Mouse (Mus musculus) cerebellum, adult 2 months (tissue): ENCODE data around the gene Dnajb13. TPM values are rescaled to one million over a fixed set of nuclear protein-coding genes. Genes with fewer than 3 reads are reported as not detected.

Experiments used
- DNase-seq, 2 experiments: peaks; one replicate each; pipeline ENCODE4 v3.0.0; 2021
- H3K27ac ChIP-seq: fragments of 200-500 bp; 2 replicates; pipeline ENCODE4 v1.5.1; 2012; ENCODE audit warnings: low read length, control low read depth, inconsistent platforms; ENCODE audit not compliant: insufficient read depth
- H3K27me3 ChIP-seq: fragments of 200-500 bp; 2 replicates; pipeline ENCODE4 v1.6.1; 2012; ENCODE audit warnings: inconsistent platforms, mild to moderate bottlenecking, low read length, moderate library complexity; ENCODE audit not compliant: control insufficient read depth, insufficient read depth
- H3K4me1 ChIP-seq: fragments of 200-500 bp; 2 replicates; pipeline ENCODE4 v1.6.1; 2011; ENCODE audit warnings: low read length; ENCODE audit not compliant: control insufficient read depth, insufficient read depth
- H3K4me3 ChIP-seq: fragments of 200-500 bp; replicated peaks from 2 replicates; pipeline ENCODE3; 2011; ENCODE audit warnings: mild to moderate bottlenecking, low read depth, low read length, control low read depth; ENCODE audit not compliant: insufficient read depth
- CTCF ChIP-seq: fragments of 200-500 bp; IDR thresholded peaks from 2 replicates; pipeline ENCODE4 v1.5.1; 2011; ENCODE audit warnings: low read depth, mild to moderate bottlenecking, control low read depth, low read length, moderate library complexity, borderline replicate concordance; ENCODE audit not compliant: insufficient read depth
- POLR2A ChIP-seq: fragments of 200-500 bp; IDR thresholded peaks from 2 replicates; pipeline ENCODE4 v1.6.1; 2011; ENCODE audit warnings: low read length, control low read depth, borderline replicate concordance; ENCODE audit not compliant: insufficient read depth
- WGBS: fragments of 180-500 bp; shearing (Covaris S2); methylation state at CpG from one replicate; pipeline ENCODE4 v1.1.7; 2018; 5-methylcytosine and 5-hydroxymethylcytosine counted together
- polyA plus RNA-seq: library from polyadenylated mRNA; depleted of rRNA; stranded (reverse); fragments of >200 nt; gene quantifications from 2 replicates; pipeline ENCODE4 v1.2.3, GENCODE M21; 2012

The Dnajb13 gene
- polyA plus RNA-seq, 1 experiment = 1.2 TPM

- H3K27ac ChIP-seq = no peak overlapping the region
- no peaks in the 10 kb centered on the region for H3K4me1 ChIP-seq
- H3K27me3 ChIP-seq = no peaks in the 10 kb centered on the region
- TF ChIP-seq CTCF = no peak
- TF ChIP-seq POLR2A = no peak
- 85% methylated on average over 13 of the region's 13 CpGs for WGBS
- no peak overlapping the region for H3K4me3 ChIP-seq
- DNase-seq = no peak
Measured at GRCm38 (mm10) chr7:100504740-100505487, 9.8 kb downstream of the Dnajb13 start.

- Histone ChIP-seq H3K4me3 (no peak overlapping the region), H3K4me1 (no peaks in the 10 kb centered on the region), H3K27me3 (no peaks in the 10 kb centered on the region), H3K27ac (no peak overlapping the region)
- WGBS = 89% methylated on average over 5 of the region's 5 CpGs
- TF ChIP-seq CTCF = no peak
- no peak for TF ChIP-seq POLR2A
- DNase-seq = no peak
Measured at GRCm38 (mm10) chr7:100503076-100503475, 11.7 kb downstream of the Dnajb13 start.

GRCm38 (mm10) chr7:100502374-100502922 lies 12.3 kb downstream of the Dnajb13 start:
- no peak for DNase-seq
- H3K27me3 ChIP-seq = no peaks in the 10 kb centered on the region
- H3K27ac ChIP-seq = no peak overlapping the region
- 84% methylated on average over 7 of the region's 7 CpGs for WGBS
- TF ChIP-seq POLR2A = no peak
- TF ChIP-seq CTCF = no peak
- H3K4me3 ChIP-seq = no peak overlapping the region
- no peaks in the 10 kb centered on the region for H3K4me1 ChIP-seq

GRCm38 (mm10) chr7:100501844-100502373 lies 12.9 kb downstream of the Dnajb13 start:
- no peak for DNase-seq
- H3K27ac ChIP-seq = no peak overlapping the region
- TF ChIP-seq POLR2A (no peak), CTCF (no peak)
- no peaks in the 10 kb centered on the region for H3K4me1 ChIP-seq
- no peaks in the 10 kb centered on the region for H3K27me3 ChIP-seq
- no peak overlapping the region for H3K4me3 ChIP-seq
- WGBS = 60% methylated on average over 2 of the region's 2 CpGs

GRCm38 (mm10) chr7:100501027-100501843 lies 13.5 kb downstream of the Dnajb13 start:
- no peak overlapping the region for H3K27ac ChIP-seq
- no peaks in the 10 kb centered on the region for H3K27me3 ChIP-seq
- H3K4me3 ChIP-seq = no peak overlapping the region
- no peak for TF ChIP-seq CTCF
- WGBS = 63% methylated on average over 6 of the region's 6 CpGs
- no peak for DNase-seq
- H3K4me1 ChIP-seq = no peaks in the 10 kb centered on the region

- Histone ChIP-seq H3K4me3 (no peak overlapping the region), H3K4me1 (no peaks in the 10 kb centered on the region), H3K27ac (no peak overlapping the region), H3K27me3 (no peaks in the 10 kb centered on the region)
- TF ChIP-seq POLR2A = no peak
- TF ChIP-seq CTCF = no peak
- WGBS = 57% methylated on average over 16 of the region's 16 CpGs
- DNase-seq = no peak
Measured at GRCm38 (mm10) chr7:100500276-100500977, 14.3 kb downstream of the Dnajb13 start.

GRCm38 (mm10) chr7:100499465-100499864 lies 15.3 kb downstream of the Dnajb13 start:
- Histone ChIP-seq H3K27me3 (no peaks in the 10 kb centered on the region), H3K27ac (no peak overlapping the region), H3K4me1 (no peaks in the 10 kb centered on the region), H3K4me3 (no peak overlapping the region)
- TF ChIP-seq POLR2A (no peak), CTCF (no peak)
- DNase-seq = no peak
